Mouse (Mus musculus) adrenal gland, postnatal 4 days (tissue): ENCODE data around the gene Zfand4. TPM values are rescaled to one million over a fixed set of nuclear protein-coding genes. Genes with fewer than 3 reads are reported as not detected.

Experiments
- DNase-seq, 2 experiments: peaks; one replicate each; pipeline ENCODE4 v3.0.0; 2021 to 2022; ENCODE audit warnings: low spot score in 2 of 2, mixed read lengths in 2 of 2
- total RNA-seq, 2 experiments: library from RNA; stranded (reverse); gene quantifications; 2 replicates each; pipeline ENCODE4 v1.2.3; 2021

The Zfand4 gene
- total RNA-seq, 2 experiments from 2014 or later, result 6.0 to 7.2 TPM

DNA sequence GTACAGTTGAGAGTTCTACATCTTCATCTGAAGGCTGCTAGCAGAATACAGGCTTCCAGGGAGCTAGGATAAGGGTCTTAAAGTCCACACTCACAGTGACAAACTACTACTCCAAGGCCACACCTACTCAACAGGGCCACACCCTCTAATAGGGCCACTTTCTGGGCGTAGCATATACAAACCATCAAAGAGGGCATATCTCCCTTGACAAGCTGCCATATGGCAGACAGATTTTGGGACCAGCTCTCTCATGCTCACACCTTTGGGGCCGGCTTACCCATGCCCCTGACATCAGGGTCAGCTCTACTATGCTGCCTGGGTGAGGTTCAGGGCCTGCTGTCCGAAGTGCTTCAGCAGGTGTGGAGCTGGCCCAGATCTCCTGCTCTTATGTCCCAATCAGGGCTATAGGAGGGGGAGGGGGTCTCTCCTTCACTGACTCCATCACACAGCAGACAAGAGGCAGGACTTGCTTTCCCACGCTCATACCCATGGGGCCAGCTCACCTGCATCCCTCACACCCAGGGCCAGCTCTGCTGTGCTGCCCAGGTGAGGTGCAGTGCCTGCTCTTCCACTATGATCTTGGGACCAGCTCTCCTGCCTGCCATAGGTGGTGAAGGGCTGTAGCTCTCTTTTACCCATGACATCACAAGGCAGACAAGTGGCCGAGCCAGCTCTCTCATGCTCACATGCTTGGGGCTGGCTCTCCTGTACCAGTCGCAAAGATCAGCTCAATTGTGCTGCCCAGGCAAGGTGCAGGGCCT lies 106.4 kb downstream of the Zfand4 start:
- no peak for DNase-seq

DNA sequence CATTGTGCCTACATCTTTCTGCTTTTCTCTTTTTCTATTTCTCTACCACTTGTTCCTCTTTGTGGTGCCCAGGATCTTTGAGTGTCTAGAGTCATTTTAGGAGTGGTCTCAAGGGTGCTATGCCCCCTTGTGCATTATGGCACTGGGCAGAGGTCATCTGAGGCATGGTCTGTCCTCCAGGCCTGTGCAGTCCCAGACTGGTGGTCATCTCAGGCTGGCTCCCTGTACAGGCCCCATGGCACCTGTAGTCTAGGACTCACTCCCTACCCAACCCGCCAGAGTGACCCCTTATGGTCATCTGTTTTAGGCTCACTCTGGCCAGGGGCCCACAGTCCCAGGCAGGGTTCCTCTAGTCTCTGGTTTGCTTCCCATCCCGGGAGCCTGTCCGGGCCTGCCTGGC lies 107.5 kb downstream of the Zfand4 start:
- DNase-seq, result no peak

DNA sequence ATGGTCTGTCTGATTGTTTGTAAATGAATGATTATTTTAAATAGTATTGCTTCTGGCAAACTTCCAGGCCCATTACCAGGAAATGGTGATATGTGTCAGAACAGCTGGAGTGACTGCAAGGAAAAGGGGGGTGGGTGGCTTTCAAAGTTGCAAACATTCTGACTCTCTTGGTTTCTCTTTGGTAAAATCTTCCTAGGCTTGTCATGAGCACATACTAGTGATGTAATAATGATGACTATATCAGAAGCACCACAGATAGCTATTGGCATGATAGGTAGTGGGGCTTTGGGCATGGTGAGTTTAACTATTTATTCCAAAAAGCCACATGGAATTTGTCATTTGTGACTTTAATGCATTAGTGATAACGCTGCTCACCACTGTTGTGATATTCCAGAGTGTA lies 110.1 kb downstream of the Zfand4 start:
- no peak for DNase-seq

DNA sequence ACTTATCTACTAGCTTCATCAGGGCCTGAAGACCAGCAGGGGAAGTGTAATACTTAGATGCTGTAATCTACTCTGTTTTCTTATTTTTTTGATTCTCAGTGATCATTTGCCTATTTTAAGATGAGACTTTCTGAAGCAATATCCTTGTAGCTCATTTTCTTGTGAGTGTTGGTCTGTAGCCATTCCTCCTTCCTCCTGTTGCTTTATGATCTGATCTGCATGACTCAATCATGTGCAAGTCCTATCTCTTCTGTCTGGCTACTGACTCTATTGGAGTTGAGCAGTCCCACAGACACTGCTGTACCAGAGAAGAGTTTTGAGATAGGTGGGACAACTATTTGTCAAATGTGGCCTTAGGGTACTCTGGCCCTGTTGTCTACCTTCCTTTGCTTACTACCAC lies 110.6 kb downstream of the Zfand4 start:
- no peak for DNase-seq

DNA sequence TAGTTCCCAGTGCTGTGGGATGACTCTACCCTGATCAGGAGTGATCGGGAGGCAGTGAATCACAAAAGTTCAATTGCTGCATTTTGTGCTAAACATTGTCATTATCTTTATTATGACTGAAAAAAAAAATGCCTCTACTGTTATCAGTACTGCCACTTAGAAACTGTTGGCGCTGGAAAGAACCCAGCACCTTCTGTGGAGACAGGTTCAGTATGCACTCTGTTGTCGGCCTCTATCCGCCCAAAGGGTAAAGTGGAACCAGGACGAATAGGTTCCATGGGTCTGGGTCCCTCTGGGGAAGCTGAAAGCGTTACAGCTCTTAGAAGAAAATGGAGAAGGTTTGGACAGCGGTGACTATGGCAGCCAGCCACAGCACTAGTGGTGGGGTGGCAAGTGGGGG lies 114.9 kb downstream of the Zfand4 start:
- DNase-seq, result no peak

Other genes with a start within 250 kb of the Zfand4 start
- 10 to 100 TPM; 25.8 to 26.8 TPM for gene Tmcc1, start 70.7 kb upstream of the Zfand4 start, total RNA-seq
- 10 to 100 TPM; 74.4 to 79.6 TPM for gene Washc2, start 56.2 kb upstream of the Zfand4 start, total RNA-seq
- 10 to 100 TPM; 80.1 to 98.6 TPM for gene March8, start 73.8 kb downstream of the Zfand4 start, total RNA-seq
- gene Alox5, start 197.0 kb downstream of the Zfand4 start, total RNA-seq, result 1 to 10 TPM; 1.1 to 3.5 TPM
- not detected for gene Olfr211, start 224.9 kb downstream of the Zfand4 start, total RNA-seq
- under 1 TPM in 1 of 2 experiments, not detected in 1; 0.17 TPM for gene Olfr212, start 242.3 kb downstream of the Zfand4 start, total RNA-seq